Mouse (Mus musculus) left cerebral cortex, postnatal 4 days (tissue): ENCODE data around the gene Anxa4. TPM values are rescaled to one million over a fixed set of nuclear protein-coding genes. Genes with fewer than 3 reads are reported as not detected.

ENCODE experiments used
- total RNA-seq, 2 experiments: library from RNA; stranded (reverse); gene quantifications; 2 replicates each; pipeline ENCODE4 v1.2.3; 2021

Anxa4 gene
- total RNA-seq, 2 experiments from 2014 or later: 3.1 to 4.5 TPM

Other genes starting within 250 kb of the Anxa4 start
- gene Asprv1, start 165.4 kb downstream of the Anxa4 start, total RNA-seq: 1 to 10 TPM; 1.1 to 1.7 TPM
- 10 to 100 TPM; 12.4 to 13.3 TPM for gene Mxd1, start 124.4 kb downstream of the Anxa4 start, total RNA-seq
- gene Snrnp27, start 109.1 kb downstream of the Anxa4 start, total RNA-seq: 10 to 100 TPM; 53.6 to 57.9 TPM
- gene Gmcl1, start 60.2 kb downstream of the Anxa4 start, total RNA-seq: 10 to 100 TPM; 36.3 to 39.7 TPM
- 100 to 1,000 TPM; 165 to 166 TPM for gene Aak1, start 55.9 kb upstream of the Anxa4 start, total RNA-seq
- 10 to 100 TPM; 61.7 to 61.8 TPM for gene Nfu1, start 215.7 kb upstream of the Anxa4 start, total RNA-seq
- 10 to 100 TPM; 89.1 to 91.0 TPM for gene Gfpt1, start 249.3 kb upstream of the Anxa4 start, total RNA-seq